Mouse (Mus musculus): ENCODE data around the gene Pigu.

Gene Pigu

DNA sequence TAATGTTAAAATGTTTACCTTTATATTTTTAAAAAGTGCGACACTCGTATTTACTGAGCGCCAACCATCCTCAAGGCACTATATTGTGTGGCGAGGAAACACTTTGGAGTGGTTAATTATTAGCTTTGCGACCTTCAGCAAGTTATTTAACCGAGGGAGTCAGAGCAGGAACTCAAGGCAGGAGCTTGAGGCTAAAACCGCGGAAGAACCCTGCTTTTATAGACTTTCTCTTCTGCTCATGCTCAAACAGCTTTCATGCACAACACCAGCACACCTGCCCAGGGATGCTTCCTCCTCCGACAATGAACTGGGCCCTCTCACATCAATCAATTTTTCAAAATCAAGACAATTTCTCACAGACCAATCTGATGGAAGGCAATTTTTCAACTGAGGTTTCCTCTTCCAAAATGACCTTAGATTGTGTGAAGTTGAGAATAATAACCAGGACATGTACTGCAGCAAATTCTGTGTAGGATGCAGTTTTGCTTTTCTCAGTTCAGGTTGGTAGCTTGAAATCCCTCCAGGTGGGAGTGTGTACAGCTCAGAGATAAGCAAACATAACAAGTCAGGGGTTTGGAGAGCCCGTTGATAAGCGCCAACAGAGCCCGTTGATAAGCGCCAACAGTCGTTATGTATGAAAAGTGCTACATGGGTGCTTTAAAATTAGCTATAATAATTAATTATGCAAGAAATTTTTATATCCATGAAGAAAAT, 613 bp upstream of the Pigu start:
- peak; percentile 23 for DNase-seq

DNA sequence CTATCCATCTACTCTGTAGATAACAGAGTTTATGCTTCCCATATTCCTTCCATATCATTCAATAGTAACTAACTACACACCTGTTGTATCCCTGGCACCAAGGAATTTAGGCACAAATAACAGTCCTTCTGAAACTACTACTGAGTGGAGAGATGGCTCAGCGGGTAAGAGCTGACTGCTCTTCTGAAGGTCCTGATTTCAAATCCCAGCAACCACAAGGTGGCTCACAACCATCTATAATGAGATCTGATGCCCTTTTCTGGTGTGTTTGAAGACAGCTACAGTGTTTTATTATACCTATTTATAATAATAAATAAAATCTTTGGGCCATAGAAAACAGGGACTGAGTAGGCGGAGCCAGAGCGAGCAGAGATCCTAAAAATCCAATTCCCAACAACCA, 2.8 kb downstream of the Pigu start:
- no peak for DNase-seq

DNA sequence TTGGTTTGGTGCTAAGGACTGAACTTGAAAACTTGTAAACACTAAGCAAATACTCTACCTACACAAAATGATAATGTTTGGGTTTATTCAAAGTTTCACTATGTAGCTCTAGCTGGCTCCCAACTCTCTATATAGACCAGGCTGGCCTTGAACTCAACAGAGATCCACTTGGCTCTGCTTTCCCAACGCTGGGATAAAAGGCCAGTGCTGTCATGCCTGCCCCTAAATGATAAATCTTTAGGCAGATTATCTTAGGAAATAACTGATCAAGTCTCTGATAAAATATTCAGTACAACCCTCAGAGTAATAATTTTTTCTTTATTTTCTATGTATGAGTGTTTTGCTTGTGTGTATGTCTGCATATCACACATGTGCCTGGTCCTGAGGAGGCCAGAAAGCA, 10.6 kb downstream of the Pigu start:
- no peak for DNase-seq

DNA sequence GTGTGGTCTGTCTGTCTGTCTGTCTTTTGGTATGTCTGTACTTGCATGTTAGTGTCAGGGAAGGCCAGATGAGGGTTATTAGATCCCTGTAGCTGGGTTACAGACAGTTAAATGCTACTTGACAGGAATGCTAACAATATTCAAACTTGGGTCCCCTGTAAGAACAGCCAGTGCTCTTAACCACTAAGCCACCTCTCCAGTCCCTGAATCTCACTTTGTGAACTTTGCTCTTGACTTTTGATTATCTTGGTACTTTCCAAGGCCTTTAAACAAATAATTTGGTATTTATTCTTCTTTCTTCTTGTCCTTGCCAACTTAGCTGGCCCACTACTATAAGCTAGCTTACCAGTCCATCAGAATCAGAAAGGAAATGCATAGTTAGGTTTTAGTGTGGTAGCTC, 17.1 kb downstream of the Pigu start:
- no peak for DNase-seq

DNA sequence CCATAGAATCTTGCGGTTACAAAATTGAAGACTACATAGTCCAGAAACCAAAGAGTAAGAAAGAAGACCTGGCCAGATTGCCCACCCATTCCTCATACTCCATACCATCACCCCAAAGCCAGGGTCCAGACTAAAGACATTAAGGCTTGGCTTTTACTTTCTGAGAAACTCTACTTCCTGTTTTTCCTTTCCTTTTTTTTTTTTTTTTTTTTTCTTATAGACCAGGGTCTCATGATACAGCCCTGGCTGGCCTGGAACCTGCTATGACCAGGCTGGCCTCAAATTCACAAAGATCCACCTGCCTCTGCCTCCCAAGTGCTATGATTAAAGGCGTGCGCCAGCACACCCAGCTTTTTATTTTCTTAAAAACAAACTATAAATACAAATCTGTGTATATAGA, 21.0 kb downstream of the Pigu start:
- DNase-seq, result no peak

DNA sequence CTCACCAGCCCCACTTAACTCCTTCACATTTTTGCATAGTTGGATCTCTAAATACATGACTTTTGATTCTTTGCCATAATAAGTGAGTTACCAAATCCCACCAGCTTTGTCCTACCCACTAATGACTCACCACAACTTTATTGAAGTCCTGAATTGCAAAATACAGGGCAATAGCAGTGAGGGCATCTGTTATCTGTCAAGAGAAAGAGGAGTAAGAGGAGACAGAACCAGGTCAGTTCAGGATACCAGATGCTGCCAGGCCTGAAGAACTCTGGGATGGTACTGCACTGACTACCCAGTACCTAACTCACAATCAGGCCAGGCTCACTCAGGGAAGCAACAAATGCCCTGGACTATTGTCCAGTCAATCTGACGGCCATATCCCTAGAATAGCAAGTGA, 22.0 kb downstream of the Pigu start:
- no peak for DNase-seq

GRCm38 (mm10) chr2:155333421-155333820, 23.8 kb downstream of the Pigu start:
- no peak for DNase-seq

GRCm38 (mm10) chr2:155331351-155331750, 25.9 kb downstream of the Pigu start:
- DNase-seq, result no peak

- no peak for DNase-seq
Observed at GRCm38 (mm10) chr2:155330811-155331210, 26.4 kb downstream of the Pigu start.

DNA sequence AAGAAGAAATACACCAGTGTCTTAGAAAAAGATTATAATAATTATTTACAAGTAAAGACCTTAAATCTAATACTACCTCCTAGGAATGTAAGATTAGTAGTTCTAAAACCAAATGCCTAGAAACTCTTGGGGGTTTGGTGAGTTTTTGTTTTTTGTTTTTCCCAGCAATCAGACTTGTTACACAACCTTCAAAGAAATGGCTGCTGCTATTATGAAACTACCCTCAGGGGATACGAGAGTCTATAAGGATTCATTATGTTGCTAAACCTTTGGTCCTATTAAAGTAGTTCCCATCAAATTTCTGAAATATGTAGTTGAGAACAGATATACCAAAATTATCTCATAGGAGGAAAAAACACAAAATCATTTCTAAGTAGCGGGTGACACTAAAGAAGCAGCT, 27.5 kb downstream of the Pigu start:
- DNase-seq, result no peak

DNA sequence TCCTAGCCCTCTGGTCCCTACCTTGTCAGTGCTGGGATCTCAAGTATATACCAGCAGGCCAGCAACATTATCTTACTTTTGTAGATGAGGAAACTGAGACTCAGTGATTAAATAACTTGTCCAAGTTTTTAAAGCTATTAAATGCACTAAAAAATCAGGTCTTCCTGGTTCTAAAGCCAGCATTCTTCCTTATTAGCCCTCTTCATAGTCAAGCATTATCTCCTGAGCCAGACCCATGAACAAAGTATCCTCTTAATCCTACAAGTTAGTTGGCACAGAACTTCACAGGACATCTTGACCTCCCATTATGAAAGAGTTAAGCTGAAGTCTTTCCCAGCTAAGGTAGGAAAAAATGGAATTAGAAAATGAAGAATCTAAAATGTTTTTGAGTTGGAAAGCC, 28.3 kb downstream of the Pigu start:
- DNase-seq, result no peak

DNA sequence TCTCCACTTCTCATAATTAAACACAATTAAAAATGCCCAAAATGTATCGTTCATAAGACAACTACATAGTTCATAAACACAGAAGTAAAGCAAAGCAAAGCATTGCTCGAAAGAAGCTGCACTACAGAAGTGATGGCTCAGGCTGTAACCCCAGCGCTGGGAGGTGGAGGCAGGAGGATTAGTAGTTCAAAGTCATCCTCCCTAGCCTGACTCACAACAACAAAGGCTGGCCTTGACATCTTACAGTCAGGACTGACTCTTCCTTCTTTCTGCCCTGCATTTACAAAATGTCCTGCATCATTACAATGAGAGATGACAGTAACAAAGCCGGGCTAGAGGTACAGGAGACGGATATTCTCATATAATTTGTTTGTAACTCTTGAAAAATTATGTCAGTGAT, 29.3 kb downstream of the Pigu start:
- DNase-seq, result no peak

DNA sequence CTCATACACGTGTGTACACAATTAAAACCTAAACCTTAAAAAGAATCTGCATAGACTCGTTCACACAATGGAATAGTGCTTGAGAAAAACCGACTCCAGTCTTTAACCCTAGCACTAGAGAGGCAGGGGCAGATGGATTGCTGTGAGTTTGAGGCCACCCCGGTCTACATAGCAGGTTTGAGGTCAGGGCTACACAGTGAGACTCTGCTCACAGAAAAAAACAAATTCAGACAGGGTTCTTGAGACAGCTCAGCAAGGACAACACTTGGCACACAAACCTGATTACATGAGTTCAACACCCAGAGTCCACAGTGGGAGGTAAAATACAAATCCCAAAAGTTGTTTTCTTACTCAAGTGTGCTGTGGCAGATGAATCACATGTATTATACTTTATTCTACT, 31.2 kb downstream of the Pigu start:
- DNase-seq, result no peak

- no peak for DNase-seq
Observed at GRCm38 (mm10) chr2:155320596-155320995, 36.6 kb downstream of the Pigu start.

- no peak for DNase-seq
Observed at GRCm38 (mm10) chr2:155318618-155319017, 38.6 kb downstream of the Pigu start.

DNA sequence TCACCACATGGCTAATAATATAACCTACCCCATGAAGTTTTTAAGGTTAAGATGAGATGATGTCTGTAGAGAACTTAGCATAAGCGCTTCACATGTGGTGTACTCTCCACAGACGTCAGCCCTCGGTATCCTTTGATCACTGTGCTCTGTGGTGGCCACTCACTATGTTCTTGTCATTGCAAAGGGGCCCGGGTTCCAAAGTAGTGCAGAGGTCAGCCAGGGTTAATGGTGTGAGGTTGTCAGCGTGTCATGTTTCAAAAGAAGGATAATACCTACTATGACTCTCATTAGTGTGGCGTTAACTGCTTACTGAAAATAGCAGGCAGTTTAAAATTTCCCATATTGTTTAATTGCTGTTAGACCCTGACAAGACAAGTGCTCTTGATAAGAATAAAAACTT, 43.6 kb downstream of the Pigu start:
- DNase-seq, result peak; percentile 57

DNA sequence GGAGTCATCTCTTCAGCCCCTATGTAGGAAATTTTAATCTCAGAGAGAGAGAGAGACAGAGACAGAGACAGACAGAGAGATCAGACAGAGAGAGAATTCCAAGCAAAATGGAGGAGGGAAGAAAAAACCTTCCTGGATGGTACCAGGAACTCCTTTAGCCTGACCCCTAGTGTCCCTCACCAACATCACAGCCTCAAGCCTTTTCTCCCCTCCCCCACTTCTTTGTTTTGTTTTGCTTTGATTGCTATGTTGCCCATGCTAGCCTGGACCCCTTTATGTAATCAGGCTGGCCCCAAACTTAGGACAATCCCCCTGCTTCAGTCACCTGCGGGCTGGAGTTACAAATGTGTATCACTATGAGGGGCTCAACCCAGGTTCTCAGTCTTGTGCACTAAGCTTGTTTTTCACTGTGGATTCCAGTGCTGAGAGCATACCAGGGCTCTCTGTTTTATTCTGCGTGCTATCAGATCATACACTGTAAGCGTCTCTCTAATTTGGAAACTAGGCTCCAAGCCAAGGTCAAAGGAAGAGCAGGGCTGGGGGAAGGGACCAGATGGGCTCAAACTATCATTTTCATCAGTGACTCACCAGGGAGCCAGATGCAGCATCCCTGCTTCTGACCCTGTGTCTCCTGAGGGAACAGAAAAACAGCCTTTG, 48.2 kb downstream of the Pigu start:
- peak; percentile 55 for DNase-seq

GRCm38 (mm10) chr2:155299563-155299962, 57.7 kb downstream of the Pigu start:
- DNase-seq, result no peak

DNA sequence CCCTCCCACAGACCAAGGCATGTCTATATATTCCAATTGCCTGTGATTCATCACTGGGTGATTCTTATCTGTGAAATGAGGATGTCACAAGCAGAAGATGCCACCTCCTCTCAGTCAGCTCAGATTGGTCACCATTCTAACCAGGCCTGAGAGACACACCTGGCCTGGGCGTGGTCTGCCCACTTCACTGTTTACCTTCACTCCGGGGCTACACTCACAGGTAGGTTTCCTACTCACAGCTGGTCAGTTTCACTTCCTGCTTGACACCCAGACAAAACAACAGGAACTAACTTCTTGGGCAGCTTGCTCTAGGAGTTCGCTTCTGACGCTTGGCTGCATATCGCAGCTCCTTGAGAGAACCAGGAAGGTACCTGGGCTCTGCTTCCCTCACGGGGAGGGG, 61.8 kb downstream of the Pigu start:
- no peak for DNase-seq

GRCm38 (mm10) chr2:155293946-155294345, 63.3 kb downstream of the Pigu start:
- DNase-seq, result no peak

DNA sequence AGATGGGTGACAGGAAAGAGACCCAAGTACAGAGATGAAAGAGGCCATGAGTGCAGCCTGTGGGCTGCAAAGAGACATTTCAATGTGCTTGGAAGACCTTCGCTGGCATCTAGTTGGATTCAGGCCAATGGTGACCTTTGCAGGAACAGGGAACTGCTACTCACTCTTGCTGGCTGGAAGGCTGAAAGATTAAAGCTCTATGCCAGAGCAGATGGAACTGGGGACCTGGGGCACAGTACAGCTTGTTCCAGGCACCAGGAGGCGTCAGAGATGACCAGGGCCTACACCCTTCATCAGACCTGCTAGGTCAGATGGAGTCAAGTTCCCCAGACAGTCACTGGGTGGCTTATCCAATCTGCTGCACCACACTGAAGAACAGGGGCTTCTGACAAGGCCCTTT, 63.8 kb downstream of the Pigu start:
- no peak for DNase-seq

- no peak for DNase-seq
Observed at GRCm38 (mm10) chr2:155290066-155290465, 67.2 kb downstream of the Pigu start.

GRCm38 (mm10) chr2:155287456-155288250, 69.6 kb downstream of the Pigu start:
- DNase-seq, result no peak

- DNase-seq, result no peak
Observed at GRCm38 (mm10) chr2:155285744-155286143, 71.5 kb downstream of the Pigu start.

Data from embryo, embryonic 11 days (tissue).